Mouse (Mus musculus): ENCODE measurements around the gene Ckap5.

DNA sequence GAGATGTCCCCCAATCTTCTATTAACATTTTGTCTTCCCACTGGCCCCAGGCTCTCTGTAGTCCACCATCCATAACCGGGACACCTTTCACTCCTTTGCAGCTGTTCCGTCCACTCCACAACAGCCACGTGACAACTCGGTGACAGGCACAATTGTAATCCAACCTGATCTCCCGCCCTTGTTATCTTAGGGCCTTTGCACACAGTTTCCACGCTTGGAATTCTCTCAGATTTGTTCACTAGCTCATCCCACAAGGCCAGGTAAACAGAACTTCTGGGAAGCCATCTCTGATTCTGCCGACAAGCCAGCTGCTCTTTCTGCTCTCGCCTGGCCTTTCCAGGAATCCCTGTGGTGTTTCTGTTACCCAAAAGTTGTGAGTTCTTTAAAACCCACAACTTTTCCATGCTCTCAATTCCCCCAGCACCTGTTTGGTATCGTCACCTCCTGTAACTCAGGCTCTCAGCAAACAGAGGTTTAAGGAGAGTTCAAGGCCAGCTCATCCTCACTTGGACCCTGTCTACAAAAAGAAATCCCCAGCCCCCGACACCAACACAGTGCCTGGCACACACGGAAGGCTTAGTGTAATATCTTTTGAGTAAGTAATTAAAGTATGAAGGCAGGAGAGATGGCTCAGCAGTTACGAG lies 106.9 kb downstream of the Ckap5 start:
- TF ChIP-seq CTCF (conservative IDR thresholded peaks at IDR 0.05; ENCODE audit: low read length) (no peak), NANOG (IDR thresholded peaks at IDR 0.05; ENCODE audit: borderline replicate concordance, low read length) (no peak), POU5F1 (IDR thresholded peaks at IDR 0.05; ENCODE audit: borderline replicate concordance, low read length) (no peak)

Data from E14TG2a.4 (cell line).